Mouse (Mus musculus) thymus, postnatal 36 days (tissue): Measurements from ENCODE around the gene Tnfrsf19.

Experiments used
- DNase-seq, 2 experiments: peaks; one replicate each; pipeline ENCODE4 v3.0.0; 2022; ENCODE audit warnings: mixed read lengths in 2 of 2

Gene Tnfrsf19

GRCm38 (mm10) chr14:61019880-61020279 lies 26.4 kb downstream of the Tnfrsf19 start:
- no peak for DNase-seq

DNA sequence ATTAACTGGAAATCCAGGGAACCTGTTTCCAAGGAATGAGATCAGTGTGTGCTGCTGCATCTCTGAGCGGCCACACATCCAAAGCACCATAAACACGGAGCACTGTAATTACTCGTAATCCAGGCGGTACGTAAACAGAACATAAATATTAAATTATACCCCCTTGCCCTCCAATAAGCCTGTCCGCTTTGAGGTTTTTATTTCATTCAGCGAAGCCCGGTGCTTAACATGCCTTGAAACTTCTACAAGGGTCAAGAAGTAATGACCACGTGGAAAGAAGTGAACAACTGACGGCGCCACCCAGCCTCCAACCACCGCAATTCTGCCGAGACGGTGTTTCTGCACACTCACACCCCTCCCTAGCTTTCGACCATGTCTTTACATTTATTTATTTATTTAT lies 31.7 kb downstream of the Tnfrsf19 start:
- no peak for DNase-seq

DNA sequence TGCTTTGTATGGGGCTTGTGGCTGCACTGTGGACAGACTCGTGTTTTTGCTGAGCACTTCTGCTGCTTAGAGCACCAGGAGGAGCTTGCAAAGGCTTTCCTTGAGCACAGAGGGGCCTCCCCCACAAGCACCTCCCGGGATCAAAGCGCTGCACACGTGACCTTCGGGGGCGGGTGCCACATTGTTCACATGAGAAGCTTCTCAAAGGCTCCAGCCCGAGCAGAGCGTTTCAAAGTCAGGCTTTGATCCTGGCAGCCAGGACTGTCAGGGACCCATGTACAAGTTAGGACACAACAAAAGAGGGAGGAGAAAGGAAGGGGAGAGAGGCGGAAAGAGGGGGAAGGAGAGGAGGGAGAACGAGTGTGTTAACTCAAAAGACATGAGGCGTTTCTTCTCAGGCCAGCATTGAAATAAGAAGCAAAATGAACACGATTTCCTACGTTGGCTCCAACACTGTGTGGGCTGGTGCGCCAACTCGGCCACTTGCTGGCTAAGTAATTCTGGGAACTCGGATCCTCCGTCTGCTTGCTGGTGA lies 33.8 kb downstream of the Tnfrsf19 start:
- peak; percentile 85 to 91 for DNase-seq

GRCm38 (mm10) chr14:61011621-61012174 lies 34.6 kb downstream of the Tnfrsf19 start:
- DNase-seq = no peak

GRCm38 (mm10) chr14:61005127-61005837 lies 41.0 kb downstream of the Tnfrsf19 start:
- DNase-seq = no peak

DNA sequence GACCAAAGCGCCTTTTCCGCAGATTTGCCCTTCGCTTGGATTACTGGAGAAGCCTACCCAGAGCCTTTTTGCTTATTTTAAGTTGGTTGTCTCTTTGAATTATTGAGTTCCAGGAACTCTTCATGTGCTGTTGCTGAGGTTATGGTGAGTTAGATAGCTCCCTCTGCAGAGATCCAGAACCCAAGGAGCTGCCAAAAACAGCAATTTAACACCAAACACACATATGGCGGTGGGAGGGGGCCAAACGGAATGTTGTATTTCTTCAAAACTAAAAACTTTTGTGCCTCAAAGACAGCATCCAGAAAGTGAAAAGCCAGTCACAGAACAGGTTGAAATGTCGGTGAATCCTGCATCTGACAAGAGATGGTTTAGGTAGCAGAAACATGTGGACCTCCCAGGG lies 42.6 kb downstream of the Tnfrsf19 start:
- DNase-seq = no peak

DNA sequence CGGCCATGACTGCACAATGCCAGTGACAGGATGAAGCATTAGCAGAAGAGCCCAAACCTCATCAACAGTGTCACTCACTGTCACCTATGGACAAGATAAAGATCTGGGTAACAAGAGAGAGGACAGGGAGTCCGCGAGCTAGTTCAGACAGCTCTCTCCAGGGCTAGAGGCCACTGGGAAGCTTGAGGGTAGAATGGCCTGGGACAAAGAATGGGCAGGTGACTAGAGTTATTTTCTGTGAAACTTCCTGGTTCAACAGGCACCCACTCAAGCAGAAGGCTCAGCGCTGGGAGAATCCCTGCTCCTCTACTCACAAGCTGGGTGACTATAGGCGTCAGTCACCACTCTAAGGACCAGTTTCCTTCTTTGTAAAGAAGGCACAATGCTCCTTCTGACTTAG lies 46.2 kb downstream of the Tnfrsf19 start:
- no peak for DNase-seq

DNA sequence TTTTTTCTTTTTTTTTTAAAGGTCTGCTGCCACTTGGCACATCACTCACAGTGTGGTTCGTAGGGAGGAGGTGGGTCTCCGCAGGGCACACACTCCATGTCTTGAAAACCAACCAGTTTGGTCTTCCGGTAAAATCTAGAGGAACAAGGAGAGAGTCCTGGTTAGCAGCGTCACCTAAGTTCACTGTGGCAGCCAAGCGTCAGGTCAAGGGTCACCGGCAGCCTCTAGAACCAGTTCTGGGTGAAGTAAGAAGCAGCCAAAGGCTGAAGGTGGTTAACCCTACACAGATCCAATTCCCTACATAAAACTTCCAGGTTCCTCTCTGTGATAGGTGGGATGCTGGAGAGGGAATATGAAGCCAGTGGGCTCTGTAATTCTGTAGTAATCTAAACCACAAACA lies 49.7 kb downstream of the Tnfrsf19 start:
- DNase-seq = no peak

GRCm38 (mm10) chr14:60993506-60993905 lies 52.8 kb downstream of the Tnfrsf19 start:
- no peak for DNase-seq

- DNase-seq = no peak
These were observed 53.2 kb downstream of the Tnfrsf19 start for GRCm38 (mm10) chr14:60993092-60993491.

GRCm38 (mm10) chr14:60992144-60992543 lies 54.1 kb downstream of the Tnfrsf19 start:
- no peak for DNase-seq

DNA sequence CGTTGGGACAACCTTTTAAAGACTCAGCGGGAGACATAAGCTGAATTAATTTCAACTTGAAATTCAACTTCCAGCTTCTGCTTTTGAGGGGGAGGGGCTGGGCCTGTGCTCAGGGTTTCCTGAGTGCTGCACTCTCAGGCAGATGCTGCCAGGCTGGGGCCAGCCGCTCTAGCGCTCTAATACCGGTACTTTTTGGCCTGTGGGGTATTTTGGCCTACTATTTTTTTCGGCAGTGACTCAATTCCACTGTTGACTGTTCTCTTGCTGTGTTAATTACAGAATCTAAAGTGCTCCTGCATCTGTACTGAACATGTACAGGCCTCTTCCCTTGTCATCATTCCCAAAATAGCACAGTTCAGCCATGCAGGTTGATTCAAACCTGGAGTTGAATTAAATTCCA lies 58.1 kb downstream of the Tnfrsf19 start:
- DNase-seq = no peak

DNA sequence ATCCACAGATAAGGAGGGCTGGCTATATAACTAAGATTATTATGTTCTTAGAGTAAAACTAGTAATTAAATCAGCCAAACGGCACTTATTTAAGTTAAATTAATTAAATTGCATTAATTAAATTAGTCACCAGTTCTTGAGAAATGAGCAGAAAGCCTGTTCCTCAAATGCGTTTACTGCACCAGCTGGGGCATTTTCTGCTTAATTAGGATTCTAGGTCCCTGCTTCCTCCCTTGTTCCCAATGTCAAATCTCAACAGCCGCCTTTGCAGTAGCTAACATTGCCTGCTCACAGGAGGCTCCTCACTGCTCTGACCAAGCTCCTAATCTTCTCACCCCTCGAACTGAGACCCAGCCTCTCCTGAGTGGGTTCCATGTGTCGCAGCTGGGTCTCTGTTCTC lies 59.4 kb downstream of the Tnfrsf19 start:
- DNase-seq = no peak

GRCm38 (mm10) chr14:60985077-60985476 lies 61.2 kb downstream of the Tnfrsf19 start:
- no peak for DNase-seq

DNA sequence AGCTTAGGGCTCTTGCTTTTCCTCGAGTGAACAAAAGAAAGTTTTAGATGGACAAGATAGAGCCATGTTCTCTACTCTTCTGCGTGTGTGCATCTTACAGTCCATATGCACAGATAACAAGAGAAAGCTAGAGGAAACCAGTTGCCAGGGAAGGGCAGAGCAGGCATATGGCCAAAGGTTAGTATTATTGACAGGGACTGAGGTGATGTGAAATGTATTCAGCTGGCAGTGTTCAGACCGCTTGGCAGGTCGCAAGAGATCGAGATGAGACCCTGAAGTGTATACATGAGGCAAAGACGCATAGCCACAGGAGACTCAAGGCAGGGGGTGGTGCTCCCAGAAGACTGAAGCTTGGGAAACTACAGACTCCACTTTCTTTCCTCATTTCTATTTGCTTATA lies 62.0 kb downstream of the Tnfrsf19 start:
- no peak for DNase-seq

DNA sequence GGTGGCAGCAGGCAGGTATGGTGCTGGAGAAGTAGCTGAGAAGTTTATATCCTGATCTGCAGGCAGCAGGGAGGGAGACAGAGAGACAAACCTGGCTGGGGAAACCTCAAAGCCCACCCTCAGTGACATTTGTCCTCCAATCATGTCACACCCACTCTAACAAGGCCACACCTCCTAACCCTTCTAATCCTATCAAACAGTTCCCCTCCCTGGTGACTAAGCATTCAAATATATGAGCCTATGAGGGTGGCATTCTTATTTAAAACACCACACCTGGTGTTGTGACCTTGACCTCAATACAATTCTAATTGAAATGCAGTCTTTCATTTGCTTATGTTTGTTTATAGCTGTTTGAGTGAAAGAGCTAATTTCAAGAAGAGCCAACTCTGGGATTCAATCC lies 64.2 kb downstream of the Tnfrsf19 start:
- DNase-seq = no peak

DNA sequence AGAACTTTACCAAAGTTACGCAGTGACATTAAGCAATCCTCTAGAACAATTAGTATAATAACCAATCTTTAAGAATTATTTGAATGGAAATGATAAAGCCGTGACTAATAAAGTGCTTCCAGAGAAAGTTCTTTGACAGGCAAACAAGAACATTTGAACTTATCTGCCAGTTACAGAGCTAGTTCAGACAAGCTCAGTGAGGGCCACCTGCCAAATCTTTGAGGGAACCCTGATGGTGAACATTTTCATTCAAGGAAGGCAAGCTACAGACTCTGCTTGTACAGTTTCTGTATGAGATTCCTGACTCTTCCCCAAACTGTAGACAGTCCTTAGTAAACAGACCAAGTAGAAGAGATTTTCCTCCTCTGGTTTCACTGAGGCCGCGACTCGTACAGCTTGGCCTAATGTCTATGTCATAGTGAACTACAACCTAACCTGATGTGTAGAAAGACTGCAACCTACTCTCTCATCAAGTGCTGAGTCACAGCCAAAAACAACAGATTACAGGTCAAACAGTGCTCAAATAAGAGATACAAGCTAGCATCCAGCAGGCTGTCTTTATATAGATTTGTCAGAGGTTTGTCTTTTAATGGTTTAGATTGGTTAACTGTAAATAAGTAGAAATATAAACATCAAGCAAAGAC lies 65.9 kb downstream of the Tnfrsf19 start:
- no peak for DNase-seq

DNA sequence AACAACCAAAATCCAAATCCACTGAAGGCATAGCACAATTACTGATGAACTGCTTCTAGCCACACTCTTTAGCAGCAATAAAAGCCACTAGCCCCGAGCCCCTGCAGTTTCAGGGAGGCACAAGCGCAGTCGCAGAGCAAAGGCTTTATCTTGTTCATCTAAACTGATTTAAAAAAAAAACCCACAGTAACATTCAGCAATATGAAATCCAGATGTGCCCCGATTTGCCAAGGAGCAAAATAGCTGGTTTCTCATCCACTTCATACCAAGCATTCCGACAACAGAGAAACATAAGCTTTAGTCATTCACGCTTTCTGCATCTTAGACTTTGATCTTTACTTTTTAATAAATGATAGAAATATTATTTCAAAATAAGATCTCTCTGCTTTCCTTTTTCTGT lies 68.2 kb downstream of the Tnfrsf19 start:
- no peak for DNase-seq

DNA sequence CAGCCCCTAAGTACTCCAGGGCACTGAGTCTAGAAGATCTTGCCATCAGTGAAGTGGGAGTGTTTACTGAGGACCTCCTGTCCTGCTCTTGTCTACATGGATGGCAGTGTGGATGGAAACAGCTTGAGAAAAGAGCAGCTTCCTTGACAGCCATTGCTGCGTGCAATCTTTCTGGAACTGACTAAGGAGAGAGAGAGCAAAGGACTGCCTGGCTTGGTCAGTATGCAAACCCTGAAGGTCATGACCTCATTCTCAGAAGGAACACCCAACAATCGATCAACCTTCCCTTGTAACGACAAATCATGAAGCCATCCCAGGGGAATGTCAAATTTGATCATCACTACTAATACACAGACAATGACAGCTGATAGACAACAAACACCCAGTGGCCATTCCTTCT lies 70.1 kb downstream of the Tnfrsf19 start:
- no peak for DNase-seq

GRCm38 (mm10) chr14:60975736-60976135 lies 70.6 kb downstream of the Tnfrsf19 start:
- no peak for DNase-seq

DNA sequence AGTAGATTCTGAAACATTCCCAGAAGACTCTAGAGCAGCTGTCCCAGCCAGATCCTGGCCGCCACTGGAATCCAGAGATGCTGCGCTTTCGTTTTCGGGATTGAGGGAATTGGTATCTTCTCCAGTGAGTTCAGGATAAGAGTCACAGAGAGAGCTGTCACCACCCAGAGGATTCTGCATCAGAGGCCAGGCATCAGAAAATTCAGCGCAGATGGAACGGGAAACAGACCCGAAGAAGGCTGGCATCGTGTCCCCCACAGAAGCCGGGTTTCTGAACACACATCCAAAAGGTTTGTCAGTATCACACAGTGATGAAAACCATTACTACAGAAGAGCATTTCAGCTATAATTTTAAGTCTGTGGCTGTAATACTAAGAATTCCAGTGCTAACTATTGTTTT lies 75.3 kb downstream of the Tnfrsf19 start:
- DNase-seq = no peak

GRCm38 (mm10) chr14:60966061-60966460 lies 80.2 kb downstream of the Tnfrsf19 start:
- DNase-seq = no peak

- no peak for DNase-seq
These were observed 82.1 kb downstream of the Tnfrsf19 start for GRCm38 (mm10) chr14:60964016-60964810.
